Mouse (Mus musculus): ENCODE results near the gene Ift81.

DNA sequence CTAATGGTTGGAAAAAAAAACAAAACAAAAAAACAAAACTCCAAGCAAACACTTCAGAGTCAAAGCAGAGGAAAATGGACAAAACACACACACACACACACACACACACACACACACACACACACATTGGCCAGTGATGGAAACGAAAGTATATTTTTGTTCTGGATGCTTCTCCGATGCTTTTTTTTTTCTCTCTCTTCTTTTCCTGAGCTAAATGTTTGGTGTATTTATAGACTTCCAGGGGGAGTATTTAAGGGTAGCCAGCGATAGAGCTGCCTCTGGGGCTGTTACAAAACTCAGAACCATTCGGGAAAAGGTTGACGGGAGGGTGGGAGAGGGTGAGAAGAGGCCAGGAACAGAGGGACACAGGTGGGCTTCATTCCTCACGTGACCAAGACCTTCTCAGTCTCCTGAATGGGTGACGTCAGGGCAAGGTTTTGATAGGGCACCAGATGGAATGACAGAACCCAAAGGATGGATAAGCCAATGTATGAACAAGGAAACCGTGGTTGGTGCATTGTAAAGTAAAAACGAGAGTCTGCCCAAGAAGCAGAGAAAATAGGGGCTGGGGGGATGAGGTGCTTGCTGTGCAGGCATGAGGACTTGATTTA is 5.5 kb upstream of the Ift81 start:
- TF ChIP-seq POLR2A (IDR thresholded peaks at IDR 0.05; ENCODE audit: insufficient read depth, low read depth, low read length) (no peak), CTCF (IDR thresholded peaks at IDR 0.05; ENCODE audit: insufficient read depth, low read depth, low read length) (no peak)

Data from olfactory bulb, adult 2 months (tissue).